Mouse (Mus musculus): ENCODE measurements around the gene Tepsin. TPM values are rescaled to one million over a fixed set of nuclear protein-coding genes. Genes with fewer than 3 reads are reported as not detected.

The Tepsin gene
- polyA plus RNA-seq (2012; rRNA removed; ENCODE audit: low replicate concordance) = 43.0 and 47.8 TPM in 2 replicates

DNA sequence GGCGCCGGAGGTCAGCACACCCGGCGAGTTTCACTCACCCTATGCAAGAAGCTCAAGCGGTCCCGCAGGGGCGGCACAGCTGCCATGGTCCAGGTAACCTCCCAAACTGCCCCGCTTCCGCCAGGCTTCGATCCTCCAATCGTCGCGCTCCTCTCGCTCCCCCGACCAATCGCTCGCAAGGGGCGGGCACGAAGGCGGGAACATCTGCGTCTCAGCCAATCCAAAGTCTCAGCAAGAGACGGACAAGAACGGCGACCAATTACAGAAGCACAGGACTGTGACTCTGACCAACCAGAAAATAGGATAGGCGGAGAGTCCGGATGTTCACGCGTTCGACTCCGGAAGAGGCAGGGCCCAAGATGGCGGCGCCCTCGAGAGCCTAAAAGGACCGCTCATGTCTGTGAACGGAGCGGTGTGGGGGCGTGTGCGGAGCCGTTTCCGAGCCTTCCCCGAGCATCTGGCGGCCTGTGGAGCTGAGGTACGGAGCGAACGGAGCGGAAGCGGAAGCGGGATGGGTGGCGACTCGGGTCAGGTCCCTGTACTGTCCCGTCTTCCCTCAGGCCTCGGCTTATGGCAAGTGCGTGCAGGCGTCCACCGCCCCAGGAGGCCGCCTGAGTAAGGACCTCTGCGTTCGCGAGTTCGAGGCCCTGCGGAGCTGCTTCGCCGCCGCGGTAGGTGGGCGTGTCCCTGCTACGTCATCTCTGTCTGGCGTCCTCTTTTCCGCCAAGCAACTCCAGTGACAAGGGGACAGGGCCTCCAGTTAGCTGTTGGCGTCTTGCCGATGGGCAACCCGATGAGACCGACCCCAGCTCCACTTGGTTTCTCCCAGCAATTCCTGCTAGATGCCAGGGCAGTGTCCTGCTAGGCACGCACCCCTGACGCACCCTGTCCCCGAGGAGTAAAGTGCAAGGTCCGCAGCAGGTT is at the start of gene Tepsin, which contains the start of gene Ndufaf8:
Gene Tepsin (minus strand): TSS at position 144 of the 924 bp plus-strand sequence.
Gene Ndufaf8 (plus strand): TSS at position 341 of the 924 bp plus-strand sequence.

GRCm38 (mm10) chr11:120086702-120087152 is 11.8 kb downstream of the Tepsin start, which contains the start of gene Cep131:
TSS of gene Cep131 (minus strand) at chr11:120086827.

GRCm38 (mm10) chr11:120046553-120047191 is 51.9 kb downstream of the Tepsin start, which contains the start of gene Aatk:
TSS of gene Aatk (minus strand) at chr11:120047167.

Other genes with a start within 250 kb of the Tepsin start
- gene Chmp6, start 185.3 kb downstream of the Tepsin start, polyA plus RNA-seq (2012; rRNA removed; ENCODE audit: low replicate concordance) = 41.9 and 66.8 TPM in 2 replicates
- gene Baiap2, start 156.0 kb downstream of the Tepsin start, polyA plus RNA-seq (2012; rRNA removed; ENCODE audit: low replicate concordance) = 53.5 and 75.9 TPM in 2 replicates
- 39.8 and 48.6 TPM in 2 replicates for gene Aatk, start 51.6 kb downstream of the Tepsin start, polyA plus RNA-seq (2012; rRNA removed; ENCODE audit: low replicate concordance)
- gene Cep131, start 11.9 kb downstream of the Tepsin start, polyA plus RNA-seq (2012; rRNA removed; ENCODE audit: low replicate concordance) = 4.7 and 8.3 TPM in 2 replicates
- gene Ndufaf8, start 197 bp upstream of the Tepsin start, polyA plus RNA-seq (2012; rRNA removed; ENCODE audit: low replicate concordance) = 37.7 and 69.0 TPM in 2 replicates
- 225 and 262 TPM in 2 replicates for gene Slc38a10, start 52.6 kb upstream of the Tepsin start, polyA plus RNA-seq (2012; rRNA removed; ENCODE audit: low replicate concordance)
- 8.7 and 13.2 TPM in 2 replicates for gene Bahcc1, start 134.2 kb upstream of the Tepsin start, polyA plus RNA-seq (2012; rRNA removed; ENCODE audit: low replicate concordance)
- 880 and 1,219 TPM in 2 replicates for gene Actg1, start 249.8 kb upstream of the Tepsin start, polyA plus RNA-seq (2012; rRNA removed; ENCODE audit: low replicate concordance)

All from mammary gland, adult 2 months (tissue).